Comparison of ENCODE assay signal across 12 mouse cellular contexts in the genomic region with DNA sequence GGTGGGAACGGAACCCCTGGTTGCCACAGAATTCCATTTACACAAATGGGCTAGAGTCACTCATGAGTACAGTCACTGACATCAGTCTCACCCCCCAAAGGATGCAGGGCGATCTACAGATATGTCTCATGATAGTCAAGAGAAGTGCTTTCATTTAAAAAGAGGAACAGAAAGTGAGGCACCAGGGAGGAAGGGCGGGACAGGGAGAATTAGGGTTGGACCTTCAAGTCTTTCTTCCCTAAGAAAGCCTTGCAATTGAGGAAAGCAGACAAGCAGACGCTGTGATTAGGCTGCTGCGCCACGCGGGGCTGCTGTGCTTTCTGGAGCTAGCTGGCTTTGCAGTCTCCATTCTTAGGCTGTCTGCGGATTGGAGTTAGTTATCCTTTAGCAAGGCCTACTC. TPM values are rescaled to one million over a fixed set of nuclear protein-coding genes. Genes with fewer than 3 reads are reported as not detected.
DNase-seq lines count a peak whose midpoint lies in the region; ATAC-seq and TF ChIP-seq lines count a peak whose summit lies in the region.
"Had no signal": no experiment of that assay in that cellular context is flagged by ENCODE, and none has a peak within 500 bp of the region (broad histone marks: within the 10 kb centered on the region; RNA-seq: fewer than 3 reads in every experiment).

No protein-coding gene starts in this region.

- TF ChIP-seq POLR2A in MEL (IDR thresholded peaks at IDR 0.05; ENCODE audit: control insufficient read depth in 1 of 2, insufficient read depth in 1 of 2, low read depth in 1 of 2, low read length in 2 of 2, poor library complexity in 1 of 2) = peak in 1 of 2 experiments; percentile 32; a peak in 1 of 4 replicates

- TF ChIP-seq EP300 in MEL (IDR thresholded peaks at IDR 0.05; ENCODE audit: low read depth in 1 of 2, low read length in 2 of 2) = peak; percentile 43 to 70; a peak in 2 of 4 replicates

- no peaks in the 10 kb centered on the region for H3K36me3 ChIP-seq in embryonic facial prominence, embryonic 14.5 days (ENCODE audit: control insufficient read depth, insufficient read depth, low read length)
- H3K36me3 ChIP-seq in embryonic facial prominence, embryonic 10.5 days (replicated peaks) = no peaks in the 10 kb centered on the region
- no peaks in the 10 kb centered on the region for H3K36me3 ChIP-seq in liver, embryonic 15.5 days (replicated peaks)
- no peaks in the 10 kb centered on the region for H3K36me3 ChIP-seq in liver, embryonic 11.5 days (ENCODE audit: control insufficient read depth, insufficient read depth, low read length)
- H3K36me3 ChIP-seq in MEL (ENCODE audit: control insufficient read depth in 1 of 2, insufficient read depth in 2 of 2, low read length in 2 of 2) = peaks cover 0 to 18% of the 10 kb centered on the region in 2 experiments; a peak in 2 of 4 replicates
- H3K36me3 ChIP-seq in hindbrain, embryonic 16.5 days (ENCODE audit: control insufficient read depth, insufficient read depth, low read length) = no peaks in the 10 kb centered on the region
- H3K36me3 ChIP-seq in heart, embryonic 10.5 days = no peaks in the 10 kb centered on the region

- peaks cover 4% of the 10 kb centered on the region; the same call in 1 of the 2 replicates for H3K4me1 ChIP-seq in embryonic facial prominence, embryonic 14.5 days (ENCODE audit: control insufficient read depth, insufficient read depth, low read length)
- peaks cover 15% of the 10 kb centered on the region for H3K4me1 ChIP-seq in embryonic facial prominence, embryonic 10.5 days
- H3K4me1 ChIP-seq in liver, embryonic 15.5 days (replicated peaks) = 0 out of 2 replicates have a peak, but pooled peaks cover 2% of the 10 kb centered on the region
- peaks cover 4% of the 10 kb centered on the region; the same call in 1 of the 2 replicates for H3K4me1 ChIP-seq in liver, embryonic 11.5 days (replicated peaks; ENCODE audit: control insufficient read depth, insufficient read depth, low read length)
- H3K4me1 ChIP-seq in MEL (ENCODE audit: control insufficient read depth in 1 of 2, insufficient read depth in 2 of 2, low read length in 2 of 2) = peaks cover 7 to 23% of the 10 kb centered on the region in 2 experiments
- no peaks in the 10 kb centered on the region for H3K4me1 ChIP-seq in hindbrain, embryonic 16.5 days (ENCODE audit: control insufficient read depth, insufficient read depth, low read depth, low read length)
- H3K4me1 ChIP-seq in heart, embryonic 10.5 days = peaks cover 14% of the 10 kb centered on the region

- H3K27me3 ChIP-seq in embryonic facial prominence, embryonic 14.5 days (replicated peaks; ENCODE audit: control insufficient read depth, insufficient read depth, low read length) = no peaks in the 10 kb centered on the region
- no peaks in the 10 kb centered on the region for H3K27me3 ChIP-seq in embryonic facial prominence, embryonic 10.5 days (replicated peaks; ENCODE audit: low read depth, poor library complexity, severe bottlenecking)
- peaks cover 9% of the 10 kb centered on the region; the same call in 1 of the 2 replicates for H3K27me3 ChIP-seq in liver, embryonic 15.5 days
- no peaks in the 10 kb centered on the region for H3K27me3 ChIP-seq in liver, embryonic 11.5 days (replicated peaks; ENCODE audit: control insufficient read depth, insufficient read depth, low read length)
- H3K27me3 ChIP-seq in MEL (ENCODE audit: control insufficient read depth in 1 of 2, insufficient read depth in 2 of 2, low read length in 2 of 2) = no peaks in the 10 kb centered on the region
- no peaks in the 10 kb centered on the region for H3K27me3 ChIP-seq in hindbrain, embryonic 16.5 days (replicated peaks; ENCODE audit: control insufficient read depth, insufficient read depth, low read length)
- no peaks in the 10 kb centered on the region for H3K27me3 ChIP-seq in heart, embryonic 10.5 days (ENCODE audit: insufficient read depth, poor library complexity, severe bottlenecking)

- peak in 2 of 3 experiments; percentile 18 to 20; a peak in 2 of 6 replicates for TF ChIP-seq CTCF in MEL (IDR thresholded peaks at IDR 0.05 in 2 of 3, conservative IDR thresholded peaks at IDR 0.05 in 1 of 3; ENCODE audit: control insufficient read depth in 1 of 3, insufficient read depth in 1 of 3, low read depth in 2 of 3, low read length in 3 of 3, poor library complexity in 1 of 3, severe bottlenecking in 1 of 3)

- no peak overlapping the region for H3K4me2 ChIP-seq in embryonic facial prominence, embryonic 14.5 days (ENCODE audit: low read depth, low read length)
- peak overlapping the region; percentile 23; the same call in 1 of the 2 replicates for H3K4me2 ChIP-seq in liver, embryonic 15.5 days
- H3K4me2 ChIP-seq in liver, embryonic 11.5 days = no peak overlapping the region
- H3K4me2 ChIP-seq in hindbrain, embryonic 16.5 days (ENCODE audit: low read length) = no peak overlapping the region

- no peak overlapping the region for H3K4me3 ChIP-seq in embryonic facial prominence, embryonic 14.5 days (ENCODE audit: low read depth, low read length)
- H3K4me3 ChIP-seq in embryonic facial prominence, embryonic 10.5 days = no peak overlapping the region
- no peak overlapping the region for H3K4me3 ChIP-seq in liver, embryonic 15.5 days (replicated peaks)
- no peak overlapping the region for H3K4me3 ChIP-seq in liver, embryonic 11.5 days (ENCODE audit: low read depth, low read length)
- H3K4me3 ChIP-seq in MEL (ENCODE audit: control insufficient read depth in 1 of 2, insufficient read depth in 1 of 2, low read depth in 2 of 2, low read length in 2 of 2) = peak overlapping the region; percentile 1 to 28; a peak in 3 of 4 replicates
- H3K4me3 ChIP-seq in hindbrain, embryonic 16.5 days (ENCODE audit: low read length) = no peak overlapping the region
- H3K4me3 ChIP-seq in heart, embryonic 10.5 days = no peak overlapping the region
- H3K4me3 ChIP-seq: erythroblast, embryonic 14.5 days; myocyte had no signal

- WGBS in embryonic facial prominence, embryonic 14.5 days = 62% methylated on average over 8 of the region's 8 CpGs
- 59% methylated on average over 8 of the region's 8 CpGs for WGBS in embryonic facial prominence, embryonic 10.5 days
- WGBS in liver, embryonic 15.5 days (ENCODE audit: insufficient replicate concordance) = 16% methylated on average over 8 of the region's 8 CpGs
- 46% methylated on average over 8 of the region's 8 CpGs for WGBS in liver, embryonic 11.5 days
- WGBS in hindbrain, embryonic 16.5 days = 61% methylated on average over 8 of the region's 8 CpGs
- 45% methylated on average over 8 of the region's 8 CpGs for WGBS in heart, embryonic 10.5 days

- peak; percentile 29 for DNase-seq in embryonic facial prominence, embryonic 14.5 days (ENCODE audit: low spot score)
- DNase-seq in embryonic facial prominence, embryonic 10.5 days (ENCODE audit: low spot score) = no peak
- no peak for DNase-seq in liver, embryonic 11.5 days (ENCODE audit: low spot score)
- DNase-seq in MEL (ENCODE audit: low read depth, low spot score) = peak; percentile 90
- DNase-seq in heart, embryonic 10.5 days (ENCODE audit: low spot score) = no peak
- DNase-seq: retina, postnatal 1 day; thymus, adult 2 months had no signal

- H3K79me2 ChIP-seq in MEL (ENCODE audit: control insufficient read depth, insufficient read depth, low read length, poor library complexity) = no peaks in the 10 kb centered on the region

- H3K9ac ChIP-seq in embryonic facial prominence, embryonic 14.5 days (ENCODE audit: low read depth, low read length) = no peak overlapping the region
- H3K9ac ChIP-seq in liver, embryonic 15.5 days = no peak overlapping the region
- H3K9ac ChIP-seq in liver, embryonic 11.5 days (ENCODE audit: low read depth, low read length) = no peak overlapping the region
- H3K9ac ChIP-seq in MEL (ENCODE audit: control insufficient read depth, low read depth, low read length, poor library complexity, severe bottlenecking) = no peak overlapping the region
- no peak overlapping the region for H3K9ac ChIP-seq in hindbrain, embryonic 16.5 days (ENCODE audit: low read depth, low read length)

- H3K9me3 ChIP-seq in embryonic facial prominence, embryonic 14.5 days (ENCODE audit: control insufficient read depth, low read length) = no peaks in the 10 kb centered on the region
- no peaks in the 10 kb centered on the region for H3K9me3 ChIP-seq in embryonic facial prominence, embryonic 10.5 days
- no peaks in the 10 kb centered on the region for H3K9me3 ChIP-seq in liver, embryonic 15.5 days (replicated peaks)
- no peaks in the 10 kb centered on the region for H3K9me3 ChIP-seq in liver, embryonic 11.5 days (ENCODE audit: control insufficient read depth, low read length)
- no peaks in the 10 kb centered on the region for H3K9me3 ChIP-seq in MEL (replicated peaks; ENCODE audit: insufficient read depth, low read length)
- no peaks in the 10 kb centered on the region for H3K9me3 ChIP-seq in hindbrain, embryonic 16.5 days (ENCODE audit: control insufficient read depth, low read length)
- H3K9me3 ChIP-seq in heart, embryonic 10.5 days = no peaks in the 10 kb centered on the region

- no peak; the same call in 1 of the 2 replicates for TF ChIP-seq RAD21 in MEL (IDR thresholded peaks at IDR 0.05; ENCODE audit: low read depth, low read length)

- ATAC-seq in embryonic facial prominence, embryonic 14.5 days (ENCODE audit: low read depth) = no peak
- no peak for ATAC-seq in liver, embryonic 15.5 days (ENCODE audit: insufficient read depth)
- ATAC-seq in liver, embryonic 11.5 days (replicated peaks; ENCODE audit: low FRiP score) = no peak
- peak; percentile 86 for ATAC-seq in monocyte, adult 5-6 weeks (replicated peaks; ENCODE audit: insufficient number of reproducible peaks, low FRiP score, low TSS enrichment, poor library complexity, severe bottlenecking)
- ATAC-seq in hindbrain, embryonic 16.5 days = no peak

- H3K27ac ChIP-seq in embryonic facial prominence, embryonic 14.5 days (replicated peaks; ENCODE audit: low read depth, low read length) = no peak overlapping the region
- no peak overlapping the region for H3K27ac ChIP-seq in embryonic facial prominence, embryonic 10.5 days (replicated peaks)
- no peak overlapping the region for H3K27ac ChIP-seq in liver, embryonic 15.5 days (replicated peaks)
- H3K27ac ChIP-seq in liver, embryonic 11.5 days (ENCODE audit: low read depth, low read length) = no peak overlapping the region
- H3K27ac ChIP-seq in MEL (ENCODE audit: control insufficient read depth, low read depth, low read length) = no peak overlapping the region
- H3K27ac ChIP-seq in hindbrain, embryonic 16.5 days (ENCODE audit: low read depth, low read length) = no peak overlapping the region
- H3K27ac ChIP-seq in heart, embryonic 10.5 days = no peak overlapping the region

RNA-seq across cellular contexts. Expression of gene P4ha2, which starts 8.2 kb away (rescaled TPM):
- polyA plus RNA-seq in embryonic facial prominence, embryonic 14.5 days (2014; fragmentation: Nextera tagmentation; extraction: Ambion mirVana) = 107 and 120 TPM in 2 replicates
- polyA plus RNA-seq in embryonic facial prominence, embryonic 10.5 days (2016; fragmentation: Nextera tagmentation; extraction: Ambion mirVana) = 36.5 and 36.8 TPM in 2 replicates
- polyA plus RNA-seq in liver, embryonic 15.5 days (2015; fragmentation: Nextera tagmentation; extraction: Ambion mirVana) = 4.6 and 5.6 TPM in 2 replicates
- 24.3 and 25.7 TPM in 2 replicates for polyA plus RNA-seq in liver, embryonic 11.5 days (2014; fragmentation: Nextera tagmentation; extraction: Ambion mirVana)
- 18.6 and 32.0 TPM in 2 replicates for total RNA-seq in MEL (2012; rRNA removed)
- 10 to 100 TPM in 1 of 2 experiments, not detected in 1; 57.8 TPM for polyA plus RNA-seq in MEL (2012; ENCODE audit: insufficient read depth in 1 of 2, insufficient read length in 2 of 2, low read depth in 1 of 2, low replicate concordance in 2 of 2, missing spikeins in 1 of 2)
- total RNA-seq in monocyte, adult 5-6 weeks (2017) = not detected in 3 replicates
- 12.3 and 15.1 TPM in 2 replicates for polyA plus RNA-seq in hindbrain, embryonic 16.5 days (2015; fragmentation: Nextera tagmentation; extraction: Ambion mirVana)
- 57.7 and 69.0 TPM in 2 replicates for polyA plus RNA-seq in heart, embryonic 10.5 days (2016; fragmentation: Nextera tagmentation; extraction: Ambion mirVana)
- polyA plus RNA-seq: erythroblast, embryonic 14.5 days had no signal

RNA-seq across cellular contexts. Expression of gene Pdlim4, which starts 22.9 kb away (rescaled TPM):
- 115 and 132 TPM in 2 replicates for polyA plus RNA-seq in embryonic facial prominence, embryonic 14.5 days (2014; fragmentation: Nextera tagmentation; extraction: Ambion mirVana)
- 91.1 and 112 TPM in 2 replicates for polyA plus RNA-seq in embryonic facial prominence, embryonic 10.5 days (2016; fragmentation: Nextera tagmentation; extraction: Ambion mirVana)
- 3.9 and 4.0 TPM in 2 replicates for polyA plus RNA-seq in liver, embryonic 15.5 days (2015; fragmentation: Nextera tagmentation; extraction: Ambion mirVana)
- polyA plus RNA-seq in liver, embryonic 11.5 days (2014; fragmentation: Nextera tagmentation; extraction: Ambion mirVana) = 13.1 and 13.2 TPM in 2 replicates
- total RNA-seq in MEL (2012; rRNA removed) = 0.13 TPM in 1 of 2 replicates, not detected in the other
- polyA plus RNA-seq in MEL (2012; ENCODE audit: insufficient read depth in 1 of 2, insufficient read length in 2 of 2, low read depth in 1 of 2, low replicate concordance in 2 of 2, missing spikeins in 1 of 2) = under 1 TPM in 1 of 2 experiments, not detected in 1; 0.70 TPM
- total RNA-seq in monocyte, adult 5-6 weeks (2017) = 0.29 to 1.6 TPM in 2 of 3 replicates, not detected in the other
- polyA plus RNA-seq in hindbrain, embryonic 16.5 days (2015; fragmentation: Nextera tagmentation; extraction: Ambion mirVana) = 37.4 and 38.4 TPM in 2 replicates
- 12.9 and 27.8 TPM in 2 replicates for polyA plus RNA-seq in heart, embryonic 10.5 days (2016; fragmentation: Nextera tagmentation; extraction: Ambion mirVana)

Comparison
In these comparisons a context has a peak if more than half of its experiments do, and no peak if none do; other contexts are left out.
1. DNase-seq: peak in embryonic facial prominence, embryonic 14.5 days (single experiment) and MEL (single experiment); none in embryonic facial prominence, embryonic 10.5 days (single experiment), liver, embryonic 11.5 days (single experiment) and heart, embryonic 10.5 days (single experiment).
2. H3K4me3 ChIP-seq: peak in MEL (2 of 2); none in embryonic facial prominence, embryonic 14.5 days (single experiment), embryonic facial prominence, embryonic 10.5 days (single experiment), liver, embryonic 15.5 days (single experiment), liver, embryonic 11.5 days (single experiment), hindbrain, embryonic 16.5 days (single experiment) and heart, embryonic 10.5 days (single experiment).